Mouse (Mus musculus) neural tube, embryonic 12.5 days (tissue): Measurements from ENCODE around the gene Gabpa. TPM values are rescaled to one million over a fixed set of nuclear protein-coding genes. Genes with fewer than 3 reads are reported as not detected.

Experiments used
- ATAC-seq: fragments of 200-750 bp; cut with Nextera tagmentation; 2 replicates; pipeline ENCODE4 v1.8.0; 2017; ENCODE audit warnings: low read depth, mild to moderate bottlenecking, moderate TSS enrichment, moderate library complexity; ENCODE audit not compliant: low FRiP score
- H3K27ac ChIP-seq: fragments of 300-500 bp; sonication (generic); 2 replicates; pipeline ENCODE4 v1.5.1; 2016
- H3K27me3 ChIP-seq: fragments of 300-500 bp; sonication (generic); replicated peaks from 2 replicates; pipeline ENCODE4 v1.6.1; 2016; ENCODE audit warnings: mild to moderate bottlenecking
- H3K36me3 ChIP-seq: fragments of 300-500 bp; sonication (generic); 2 replicates; pipeline ENCODE4 v1.6.1; 2016; ENCODE audit warnings: mild to moderate bottlenecking
- H3K4me1 ChIP-seq: fragments of 300-500 bp; sonication (generic); 2 replicates; pipeline ENCODE4 v1.6.1; 2016
- H3K4me2 ChIP-seq: fragments of 300-500 bp; sonication (generic); replicated peaks from 2 replicates; pipeline ENCODE4 v1.6.1; 2016; ENCODE audit warnings: mild to moderate bottlenecking
- H3K4me3 ChIP-seq: fragments of 300-500 bp; sonication (generic); 2 replicates; pipeline ENCODE4 v1.5.1; 2016
- H3K9ac ChIP-seq: fragments of 300-500 bp; sonication (generic); 2 replicates; pipeline ENCODE4 v1.6.1; 2016; ENCODE audit warnings: mild to moderate bottlenecking
- H3K9me3 ChIP-seq: fragments of 300-500 bp; sonication (generic); 2 replicates; pipeline ENCODE4 v1.6.1; 2016; ENCODE audit warnings: mild to moderate bottlenecking
- WGBS: fragments of 180-500 bp; shearing (Covaris S2); methylation state at CpG from one replicate; pipeline ENCODE4 v1.1.7; 2016; 5-methylcytosine and 5-hydroxymethylcytosine counted together
- polyA plus RNA-seq: library from polyadenylated mRNA; unstranded; fragments of >200 nt; fragmentation: Nextera tagmentation; extraction: Ambion mirVana; gene quantifications from 2 replicates; pipeline ENCODE4 v1.2.1, GENCODE M21; 2016

The Gabpa gene
- polyA plus RNA-seq, 1 experiment from 2014 or later, result 32.8 TPM

DNA sequence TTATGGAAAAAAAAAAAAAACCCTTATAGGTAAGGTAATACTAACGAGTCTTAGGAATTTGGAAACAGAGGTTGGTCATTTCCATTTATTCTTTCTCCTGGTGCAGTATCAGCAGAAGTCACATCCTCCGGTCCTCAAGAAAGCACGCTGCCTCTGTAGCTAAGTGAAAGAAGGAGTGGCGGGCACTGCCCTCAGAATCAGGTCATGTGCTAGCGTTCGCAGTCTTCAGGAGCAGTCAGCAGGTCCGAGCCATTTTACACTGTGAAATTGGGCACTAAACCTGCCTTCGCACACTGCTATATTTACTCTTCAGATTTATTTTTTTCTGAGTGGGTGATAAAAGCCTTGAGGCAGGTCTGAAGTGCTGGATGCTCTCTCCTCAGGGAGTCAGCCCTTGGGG lies 20.9 kb upstream of the Gabpa start:
- WGBS, result 89% methylated on average over 8 of the region's 8 CpGs
- peaks cover 29% of the 10 kb centered on the region for H3K36me3 ChIP-seq

DNA sequence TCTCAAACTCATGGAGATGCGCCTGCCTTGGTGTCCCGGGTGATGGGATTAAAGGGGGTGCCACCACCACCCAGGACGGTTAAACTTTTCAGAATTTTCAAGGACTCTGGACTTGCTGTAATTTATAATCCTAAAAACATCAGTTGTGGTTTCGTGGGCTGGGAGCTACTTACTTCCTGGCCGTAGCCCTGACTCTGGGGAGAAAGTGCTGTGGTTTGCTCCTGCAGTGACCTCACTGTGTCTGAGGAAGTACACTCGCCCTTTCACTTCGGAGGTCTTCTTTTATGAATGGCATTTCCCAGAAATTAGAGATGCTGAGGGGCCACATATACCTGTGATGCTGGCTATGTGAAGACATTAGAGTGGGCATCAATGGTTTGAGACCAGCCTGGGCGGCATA lies 20.2 kb upstream of the Gabpa start:
- H3K4me1 ChIP-seq, result no peaks in the 10 kb centered on the region
- no peak overlapping the region for H3K4me3 ChIP-seq
- H3K9me3 ChIP-seq, result no peaks in the 10 kb centered on the region
- no peak overlapping the region for H3K4me2 ChIP-seq
- no peaks in the 10 kb centered on the region for H3K27me3 ChIP-seq
- H3K27ac ChIP-seq, result no peak overlapping the region
- WGBS, result 84% methylated on average over 8 of the region's 8 CpGs
- H3K36me3 ChIP-seq, result peaks cover 32% of the 10 kb centered on the region
- H3K9ac ChIP-seq, result no peak overlapping the region
- no peak for ATAC-seq

More for the DNA sequence above, 20.9 kb upstream of the Gabpa start:
- no peak overlapping the region for H3K27ac ChIP-seq
- H3K27me3 ChIP-seq, result no peaks in the 10 kb centered on the region
- no peak overlapping the region for H3K9ac ChIP-seq
- no peak for ATAC-seq
- no peaks in the 10 kb centered on the region for H3K9me3 ChIP-seq
- H3K4me1 ChIP-seq, result no peaks in the 10 kb centered on the region
- no peak overlapping the region for H3K4me3 ChIP-seq
- H3K4me2 ChIP-seq, result no peak overlapping the region

GRCm38 (mm10) chr16:84817423-84817822 lies 17.3 kb upstream of the Gabpa start:
- peaks cover 30% of the 10 kb centered on the region for H3K36me3 ChIP-seq
- no peak overlapping the region for H3K27ac ChIP-seq
- H3K4me3 ChIP-seq, result no peak overlapping the region
- H3K4me1 ChIP-seq, result no peaks in the 10 kb centered on the region
- H3K27me3 ChIP-seq, result no peaks in the 10 kb centered on the region
- 41% methylated on average over 7 of the region's 7 CpGs for WGBS
- no peak overlapping the region for H3K4me2 ChIP-seq
- H3K9ac ChIP-seq, result no peak overlapping the region
- H3K9me3 ChIP-seq, result no peaks in the 10 kb centered on the region
- peak; percentile 83; the same call in 1 of the 2 replicates for ATAC-seq

GRCm38 (mm10) chr16:84825009-84825408 lies 9.7 kb upstream of the Gabpa start:
- no peak overlapping the region for H3K4me2 ChIP-seq
- peaks cover 73% of the 10 kb centered on the region for H3K36me3 ChIP-seq
- no peak for ATAC-seq
- H3K27me3 ChIP-seq, result no peaks in the 10 kb centered on the region
- no peak overlapping the region for H3K4me3 ChIP-seq
- H3K27ac ChIP-seq, result no peak overlapping the region
- no peaks in the 10 kb centered on the region for H3K9me3 ChIP-seq
- H3K9ac ChIP-seq, result no peak overlapping the region
- no peaks in the 10 kb centered on the region for H3K4me1 ChIP-seq
- 85% methylated on average over 6 of the region's 6 CpGs for WGBS

- Histone ChIP-seq H3K9ac (no peak overlapping the region), H3K4me2 (no peak overlapping the region), H3K36me3 (peaks cover 42% of the 10 kb centered on the region), H3K27me3 (no peaks in the 10 kb centered on the region), H3K9me3 (no peaks in the 10 kb centered on the region), H3K4me3 (no peak overlapping the region), H3K4me1 (peaks cover 16% of the 10 kb centered on the region; the same call in 1 of the 2 replicates), H3K27ac (no peak overlapping the region)
- ATAC-seq, result no peak
- 92% methylated on average over 5 of the region's 5 CpGs for WGBS
Observed at GRCm38 (mm10) chr16:84831696-84832095, 3.0 kb upstream of the Gabpa start.

GRCm38 (mm10) chr16:84832736-84833135 lies 2.0 kb upstream of the Gabpa start:
- no peak overlapping the region for H3K4me2 ChIP-seq
- H3K27me3 ChIP-seq, result no peaks in the 10 kb centered on the region
- no peak overlapping the region for H3K4me3 ChIP-seq
- H3K9me3 ChIP-seq, result no peaks in the 10 kb centered on the region
- peaks cover 20% of the 10 kb centered on the region; the same call in 1 of the 2 replicates for H3K4me1 ChIP-seq
- H3K36me3 ChIP-seq, result peaks cover 33% of the 10 kb centered on the region
- ATAC-seq, result no peak
- 97% methylated on average over 5 of the region's 5 CpGs for WGBS
- no peak overlapping the region for H3K9ac ChIP-seq
- H3K27ac ChIP-seq, result no peak overlapping the region

- H3K4me1 ChIP-seq, result peaks cover 20% of the 10 kb centered on the region; the same call in 1 of the 2 replicates
- peak overlapping the region; percentile 72 for H3K27ac ChIP-seq
- peak overlapping the region; percentile 91 for H3K4me3 ChIP-seq
- H3K36me3 ChIP-seq, result peaks cover 19% of the 10 kb centered on the region
- WGBS, result 2% methylated on average over 22 of the region's 22 CpGs
- H3K4me2 ChIP-seq, result peak overlapping the region; percentile 84
- H3K27me3 ChIP-seq, result no peaks in the 10 kb centered on the region
- H3K9me3 ChIP-seq, result no peaks in the 10 kb centered on the region
- no peak for ATAC-seq
- peak overlapping the region; percentile 98 for H3K9ac ChIP-seq
Observed at GRCm38 (mm10) chr16:84834344-84834743, 381 bp upstream of the Gabpa start.

DNA sequence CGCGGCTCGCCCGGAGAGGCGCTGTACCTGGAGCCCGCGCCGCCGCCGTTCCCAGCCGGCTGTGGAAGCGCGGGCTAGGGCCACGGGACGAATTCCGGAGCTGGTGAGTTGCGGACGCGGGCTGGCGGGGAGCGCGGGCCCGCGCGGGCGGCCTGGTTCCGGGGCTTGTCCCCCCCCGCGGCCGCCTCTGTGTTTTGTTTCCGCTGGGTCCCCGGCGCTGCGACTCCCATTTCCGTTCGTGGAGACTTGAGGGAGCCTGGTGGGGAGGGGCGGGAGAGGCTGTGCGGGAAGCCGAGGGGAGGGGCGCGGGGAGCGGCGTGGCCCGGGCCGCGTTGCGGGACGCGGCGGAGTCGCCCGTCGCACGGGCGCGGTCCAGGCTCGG lies 707 bp downstream of the Gabpa start, which contains the start of gene Atp5j:
TSS of gene Atp5j (minus strand) at position 185 of the 382 bp plus-strand sequence.
- peak within 1 kb of the TSS; percentile 91 for H3K4me3 ChIP-seq
- no peaks in the 10 kb centered on the region for H3K9me3 ChIP-seq
- peak within 1 kb of the TSS; percentile 96 for H3K27ac ChIP-seq
- peaks cover 20% of the 10 kb centered on the region; the same call in 1 of the 2 replicates for H3K4me1 ChIP-seq
- peak; percentile 71 for ATAC-seq
- peak within 1 kb of the TSS; percentile 84 for H3K4me2 ChIP-seq
- WGBS, result under 1% methylated on average over 57 of the region's 57 CpGs
- no peaks in the 10 kb centered on the region for H3K27me3 ChIP-seq
- peak within 1 kb of the TSS; percentile 98 for H3K9ac ChIP-seq
- H3K36me3 ChIP-seq, result peaks cover 15% of the 10 kb centered on the region

GRCm38 (mm10) chr16:84835823-84836743 lies 1.4 kb downstream of the Gabpa start:
- WGBS, result 9% methylated on average over 29 of the region's 29 CpGs
- H3K9me3 ChIP-seq, result no peaks in the 10 kb centered on the region

DNA sequence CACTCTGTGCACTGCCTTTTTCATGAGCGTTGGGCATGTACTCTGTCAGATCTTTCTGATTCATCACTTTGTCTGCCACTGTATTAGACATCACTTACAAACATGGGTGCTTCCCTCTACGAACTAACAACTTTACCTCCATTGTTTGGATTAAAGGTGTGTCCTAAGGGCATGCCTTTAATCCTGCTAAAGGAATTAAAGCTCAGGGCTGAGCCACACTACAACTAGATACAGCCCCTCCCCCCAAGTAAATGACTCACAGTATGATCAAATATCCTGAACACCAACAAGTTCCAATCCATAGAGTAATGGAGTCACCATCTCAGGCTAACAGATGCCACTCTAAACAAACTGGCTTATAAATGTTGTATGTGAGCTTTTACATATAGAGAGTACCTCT lies 3.9 kb downstream of the Gabpa start:
- Histone ChIP-seq H3K27me3 (no peaks in the 10 kb centered on the region), H3K27ac (no peak overlapping the region), H3K4me2 (no peak overlapping the region), H3K4me1 (peaks cover 20% of the 10 kb centered on the region; the same call in 1 of the 2 replicates), H3K9me3 (no peaks in the 10 kb centered on the region), H3K36me3 (peaks cover 5% of the 10 kb centered on the region), H3K4me3 (no peak overlapping the region), H3K9ac (no peak overlapping the region)
- WGBS, result 93% methylated on average over 2 of the region's 2 CpGs
- ATAC-seq, result no peak

More at GRCm38 (mm10) chr16:84835823-84836743, 1.4 kb downstream of the Gabpa start:
- Histone ChIP-seq H3K27ac (peak overlapping the region; percentile 96), H3K4me1 (peaks cover 20% of the 10 kb centered on the region; the same call in 1 of the 2 replicates), H3K9ac (peak overlapping the region; percentile 98), H3K36me3 (peaks cover 9% of the 10 kb centered on the region), H3K4me3 (peak overlapping the region; percentile 91), H3K27me3 (no peaks in the 10 kb centered on the region), H3K4me2 (peak overlapping the region; percentile 84)
- peak; percentile 2; the same call in 1 of the 2 replicates for ATAC-seq

GRCm38 (mm10) chr16:84853492-84853891 lies 18.8 kb downstream of the Gabpa start:
- ATAC-seq, result no peak
- H3K27me3 ChIP-seq, result no peaks in the 10 kb centered on the region
- WGBS, result 95% methylated on average over 6 of the region's 6 CpGs
- no peak overlapping the region for H3K4me2 ChIP-seq
- no peak overlapping the region for H3K9ac ChIP-seq
- H3K27ac ChIP-seq, result no peak overlapping the region
- peaks cover 61% of the 10 kb centered on the region for H3K36me3 ChIP-seq
- no peaks in the 10 kb centered on the region for H3K4me1 ChIP-seq
- H3K4me3 ChIP-seq, result no peak overlapping the region
- no peaks in the 10 kb centered on the region for H3K9me3 ChIP-seq

GRCm38 (mm10) chr16:84864656-84865055 lies 29.9 kb downstream of the Gabpa start:
- Histone ChIP-seq H3K36me3 (peaks cover 25% of the 10 kb centered on the region), H3K9ac (no peak overlapping the region), H3K27me3 (no peaks in the 10 kb centered on the region), H3K4me1 (no peaks in the 10 kb centered on the region), H3K4me2 (no peak overlapping the region), H3K4me3 (no peak overlapping the region), H3K27ac (no peak overlapping the region), H3K9me3 (no peaks in the 10 kb centered on the region)
- WGBS, result 92% methylated on average over 8 of the region's 8 CpGs
- ATAC-seq, result no peak
